Mouse (Mus musculus): ENCODE results near the gene Mrpl53. TPM values are rescaled to one million over a fixed set of nuclear protein-coding genes. Genes with fewer than 3 reads are reported as not detected.
A peak's percentile ranks its signal among the peaks of the same experiment; 100 is the strongest.

Mrpl53 gene
- polyA plus RNA-seq, 1 experiment: 78.7 TPM

- TF ChIP-seq FLI1 (IDR thresholded peaks at IDR 0.05; ENCODE audit: low read length) (no peak), GATA1 (IDR thresholded peaks at IDR 0.05; ENCODE audit: borderline replicate concordance, low read length) (no peak)
- H3K4me3 ChIP-seq (replicated peaks): peak within 1 kb of the TSS; percentile 98
- no peaks in the 10 kb centered on the region for H3K27me3 ChIP-seq (replicated peaks)
- H3K4me1 ChIP-seq: peaks cover 89% of the 10 kb centered on the region
- no peaks in the 10 kb centered on the region for H3K9me3 ChIP-seq
- peaks cover 47% of the 10 kb centered on the region for H3K36me3 ChIP-seq (replicated peaks; ENCODE audit: low read length)
These were observed 12.4 kb downstream of the Mrpl53 start, which contains the start of gene Wbp1 for GRCm38 (mm10) chr6:83120930-83121862. Gene Wbp1, minus strand, starts transcription at chr6:83121559.

DNA sequence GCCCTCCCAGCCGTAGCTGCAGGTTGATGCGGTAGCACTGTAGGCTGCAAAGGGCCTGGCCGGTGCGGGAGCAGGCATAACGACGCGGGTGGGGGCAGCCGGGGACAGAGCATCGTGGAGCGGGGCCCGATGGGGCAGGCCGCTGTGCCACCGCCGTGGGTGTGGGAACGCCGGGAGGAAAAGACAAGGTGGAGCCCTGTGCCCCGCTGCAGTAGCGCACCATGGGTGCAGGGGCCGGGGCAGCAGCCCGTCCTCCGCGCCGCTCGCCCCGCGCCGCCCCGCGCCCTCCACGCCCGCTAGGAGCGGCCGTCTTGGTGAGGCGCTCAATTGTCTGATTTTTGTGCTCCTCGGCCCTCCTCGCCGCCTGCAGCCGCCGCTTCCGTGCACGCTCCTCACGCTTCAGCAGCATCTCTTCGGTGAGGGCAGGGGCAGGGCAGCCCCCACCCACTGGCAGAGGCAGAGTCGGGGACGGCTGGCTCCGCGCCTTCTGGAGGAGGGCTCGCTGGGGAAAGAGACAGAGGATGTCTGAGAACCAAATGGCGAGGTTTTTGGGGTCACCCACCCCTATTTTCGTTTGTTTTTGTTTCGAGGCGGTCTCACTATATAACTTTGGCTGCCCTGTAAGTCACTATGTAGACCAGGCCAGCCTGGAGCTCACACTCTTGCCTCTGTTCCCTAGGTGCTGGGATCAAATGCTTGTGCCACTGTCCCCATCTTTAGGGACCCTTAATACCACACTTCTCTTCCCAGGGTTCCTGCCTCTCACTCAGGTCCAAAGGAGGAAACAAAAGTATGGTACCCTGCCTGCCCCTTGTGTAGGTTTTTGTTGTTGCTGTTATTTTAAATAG is 13.2 kb downstream of the Mrpl53 start:
- no peak for TF ChIP-seq GATA1 (IDR thresholded peaks at IDR 0.05; ENCODE audit: borderline replicate concordance, low read length)
- TF ChIP-seq FLI1 (IDR thresholded peaks at IDR 0.05; ENCODE audit: low read length): no peak
- H3K4me1 ChIP-seq: peaks cover 83% of the 10 kb centered on the region

DNA sequence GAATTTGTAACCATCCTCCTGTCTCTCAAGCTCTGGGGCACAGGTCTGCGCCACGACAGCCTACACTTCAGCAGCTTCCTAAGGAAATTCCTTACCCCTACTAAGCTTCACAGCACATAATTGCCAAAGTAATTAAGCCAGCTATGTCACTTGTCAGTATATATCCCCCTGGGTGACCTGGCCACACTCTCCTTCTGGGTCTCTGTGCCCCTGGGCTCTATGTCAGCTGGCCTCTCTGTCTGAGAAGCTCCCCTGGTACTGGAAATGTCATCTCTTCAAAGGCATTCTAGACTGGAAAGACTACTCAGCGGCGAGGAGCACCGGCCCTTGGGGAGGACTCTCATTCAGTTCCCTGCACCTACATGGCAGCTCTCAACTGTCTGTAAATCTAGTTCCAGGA is 14.1 kb downstream of the Mrpl53 start:
- H3K27me3 ChIP-seq (replicated peaks): no peaks in the 10 kb centered on the region
- H3K9me3 ChIP-seq: no peaks in the 10 kb centered on the region
- TF ChIP-seq FLI1 (IDR thresholded peaks at IDR 0.05; ENCODE audit: low read length) (no peak), GATA1 (IDR thresholded peaks at IDR 0.05; ENCODE audit: borderline replicate concordance, low read length) (no peak)
- H3K4me3 ChIP-seq (replicated peaks): peak overlapping the region; percentile 56
- H3K36me3 ChIP-seq (replicated peaks; ENCODE audit: low read length): peaks cover 32% of the 10 kb centered on the region
- peaks cover 77% of the 10 kb centered on the region for H3K4me1 ChIP-seq

More for the DNA sequence above, 13.2 kb downstream of the Mrpl53 start:
- Histone ChIP-seq H3K9me3 (no peaks in the 10 kb centered on the region), H3K27me3 (replicated peaks) (no peaks in the 10 kb centered on the region), H3K36me3 (replicated peaks; ENCODE audit: low read length) (peaks cover 41% of the 10 kb centered on the region), H3K4me3 (replicated peaks) (peak overlapping the region; percentile 98)

DNA sequence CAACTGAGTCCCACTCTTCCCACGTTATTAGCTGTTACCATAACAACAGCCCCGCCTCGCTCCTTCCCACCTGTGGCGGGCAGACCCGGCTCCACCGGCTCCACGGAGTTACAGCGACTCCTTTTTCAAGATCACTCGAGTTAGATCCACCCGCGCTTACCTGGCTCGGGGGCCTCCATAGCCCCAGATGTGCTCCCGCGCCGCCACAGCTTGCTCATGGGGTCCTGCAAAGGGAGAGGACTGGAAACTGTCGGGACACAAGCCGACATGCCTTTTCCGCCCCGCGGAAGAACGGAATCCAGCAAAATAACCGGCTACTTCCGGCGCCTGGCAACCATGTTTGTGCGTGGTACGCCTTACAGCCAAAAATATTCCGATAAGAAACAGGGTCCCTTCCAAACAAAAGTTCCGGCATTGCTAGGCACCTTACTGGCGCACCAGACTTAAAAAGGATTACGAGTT is 16.0 kb downstream of the Mrpl53 start:
- peaks cover 61% of the 10 kb centered on the region for H3K4me1 ChIP-seq
- H3K4me3 ChIP-seq (replicated peaks): peak overlapping the region; percentile 92
- H3K9me3 ChIP-seq: no peaks in the 10 kb centered on the region
- no peaks in the 10 kb centered on the region for H3K27me3 ChIP-seq (replicated peaks)
- H3K36me3 ChIP-seq (replicated peaks; ENCODE audit: low read length): peaks cover 13% of the 10 kb centered on the region
- TF ChIP-seq FLI1 (IDR thresholded peaks at IDR 0.05; ENCODE audit: low read length) (no peak), GATA1 (IDR thresholded peaks at IDR 0.05; ENCODE audit: borderline replicate concordance, low read length) (no peak)

- Histone ChIP-seq H3K27me3 (replicated peaks) (no peaks in the 10 kb centered on the region), H3K36me3 (replicated peaks; ENCODE audit: low read length) (peaks cover 10% of the 10 kb centered on the region), H3K4me1 (peaks cover 57% of the 10 kb centered on the region), H3K4me3 (replicated peaks) (peak within 1 kb of the TSS; percentile 92), H3K9me3 (no peaks in the 10 kb centered on the region)
- TF ChIP-seq GATA1 (IDR thresholded peaks at IDR 0.05; ENCODE audit: borderline replicate concordance, low read length): no peak
- no peak for TF ChIP-seq FLI1 (IDR thresholded peaks at IDR 0.05; ENCODE audit: low read length)
These were observed 16.5 kb downstream of the Mrpl53 start, which contains the start of gene Ino80b for GRCm38 (mm10) chr6:83125331-83125730. Gene Ino80b, minus strand, starts transcription at chr6:83125431.

- H3K27me3 ChIP-seq (replicated peaks): no peaks in the 10 kb centered on the region
- H3K36me3 ChIP-seq (replicated peaks; ENCODE audit: low read length): peaks cover 10% of the 10 kb centered on the region
- peaks cover 61% of the 10 kb centered on the region for H3K4me1 ChIP-seq
- no peaks in the 10 kb centered on the region for H3K9me3 ChIP-seq
- TF ChIP-seq FLI1 (IDR thresholded peaks at IDR 0.05; ENCODE audit: low read length) (no peak), GATA1 (IDR thresholded peaks at IDR 0.05; ENCODE audit: borderline replicate concordance, low read length) (no peak)
- no peak overlapping the region for H3K4me3 ChIP-seq (replicated peaks)
These were observed 18.6 kb downstream of the Mrpl53 start for GRCm38 (mm10) chr6:83127419-83127818.

DNA sequence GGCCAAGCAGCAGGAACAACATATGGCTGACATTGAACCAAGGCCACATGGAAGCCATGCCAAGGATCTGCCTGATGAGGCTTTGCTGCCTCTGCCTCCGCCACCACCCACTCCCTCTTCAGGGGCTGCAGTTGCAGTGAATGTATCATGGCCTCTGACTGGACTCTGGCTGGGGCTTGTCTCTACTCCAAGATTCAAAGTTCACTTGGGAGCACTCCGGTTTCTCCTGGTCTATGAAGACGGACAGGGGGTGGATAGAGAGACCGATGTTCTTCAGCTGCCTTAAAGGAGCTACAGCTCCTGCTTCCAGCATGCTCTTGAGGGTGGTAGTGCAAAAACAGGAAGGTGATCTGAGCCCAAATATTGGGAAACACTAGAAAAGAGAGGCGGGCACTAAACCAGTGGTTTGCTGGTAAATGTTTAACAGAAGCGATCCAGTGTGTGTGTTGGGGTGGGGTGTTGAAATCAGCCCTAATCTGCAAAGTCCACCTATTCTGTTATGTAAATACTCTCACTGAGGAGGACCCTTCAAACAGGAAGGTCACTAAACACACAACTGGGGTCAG is 22.7 kb downstream of the Mrpl53 start:
- TF ChIP-seq FLI1 (IDR thresholded peaks at IDR 0.05; ENCODE audit: low read length) (no peak), GATA1 (IDR thresholded peaks at IDR 0.05; ENCODE audit: borderline replicate concordance, low read length) (no peak)
- no peaks in the 10 kb centered on the region for H3K9me3 ChIP-seq
- H3K4me3 ChIP-seq (replicated peaks): peak overlapping the region; percentile 79
- no peaks in the 10 kb centered on the region for H3K27me3 ChIP-seq (replicated peaks)
- peaks cover 52% of the 10 kb centered on the region for H3K4me1 ChIP-seq
- H3K36me3 ChIP-seq (replicated peaks; ENCODE audit: low read length): no peaks in the 10 kb centered on the region

- Histone ChIP-seq H3K27me3 (replicated peaks) (no peaks in the 10 kb centered on the region), H3K9me3 (no peaks in the 10 kb centered on the region), H3K4me1 (peaks cover 60% of the 10 kb centered on the region), H3K4me3 (replicated peaks) (no peak overlapping the region), H3K36me3 (replicated peaks; ENCODE audit: low read length) (no peaks in the 10 kb centered on the region)
- TF ChIP-seq GATA1 (IDR thresholded peaks at IDR 0.05; ENCODE audit: borderline replicate concordance, low read length) (no peak), FLI1 (IDR thresholded peaks at IDR 0.05; ENCODE audit: low read length) (no peak)
These were observed 23.5 kb downstream of the Mrpl53 start for GRCm38 (mm10) chr6:83132176-83132919.

- peak overlapping the region; percentile 42 for H3K4me3 ChIP-seq (replicated peaks)
- TF ChIP-seq FLI1 (IDR thresholded peaks at IDR 0.05; ENCODE audit: low read length) (no peak), GATA1 (IDR thresholded peaks at IDR 0.05; ENCODE audit: borderline replicate concordance, low read length) (no peak)
- peaks cover 69% of the 10 kb centered on the region for H3K4me1 ChIP-seq
- H3K9me3 ChIP-seq: no peaks in the 10 kb centered on the region
- H3K27me3 ChIP-seq (replicated peaks): no peaks in the 10 kb centered on the region
- no peaks in the 10 kb centered on the region for H3K36me3 ChIP-seq (replicated peaks; ENCODE audit: low read length)
These were observed 25.4 kb downstream of the Mrpl53 start for GRCm38 (mm10) chr6:83134226-83134625.

All from megakaryocyte, embryonic 14.5 days (primary cell).